Mouse (Mus musculus): ENCODE data around the gene Cdk2ap2. TPM values are rescaled to one million over a fixed set of nuclear protein-coding genes. Genes with fewer than 3 reads are reported as not detected.

Gene Cdk2ap2
- total and polyA plus RNA-seq, 2 experiments = 33.9 to 198 TPM

DNA sequence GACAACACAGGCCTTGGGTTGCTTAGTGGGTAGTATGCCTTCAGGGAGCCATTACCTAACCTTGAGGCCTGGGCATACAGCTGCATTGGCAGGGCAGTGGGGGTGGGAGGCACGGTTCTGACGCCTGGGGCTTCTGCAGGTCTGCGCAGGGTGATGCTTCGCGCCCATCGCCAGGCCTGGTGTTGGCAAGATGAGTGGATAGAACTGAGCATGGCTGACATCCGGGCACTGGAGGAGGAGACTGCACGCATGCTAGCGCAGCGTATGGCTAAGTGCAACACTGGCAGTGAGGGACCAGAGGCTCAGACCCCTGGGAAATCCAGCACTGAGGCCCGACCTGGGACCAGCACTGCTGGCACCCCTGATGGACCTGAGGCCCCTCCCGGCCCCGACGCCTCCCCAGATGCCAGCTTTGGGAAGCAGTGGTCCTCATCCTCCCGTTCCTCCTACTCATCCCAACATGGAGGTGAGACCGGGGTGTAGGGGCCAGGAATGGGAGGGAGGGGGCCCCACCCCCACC, 7.8 kb downstream of the Cdk2ap2 start:
- Histone ChIP-seq H3K4me3 (ENCODE audit: insufficient read depth, low read depth, low read length) (no peak overlapping the region), H3K27me3 (ENCODE audit: control insufficient read depth, insufficient read depth, low read length) (no peaks in the 10 kb centered on the region), H3K9ac (ENCODE audit: low read depth, low read length) (no peak overlapping the region), H3K79me2 (ENCODE audit: control insufficient read depth, insufficient read depth, low read length) (no peaks in the 10 kb centered on the region), H3K4me1 (ENCODE audit: control insufficient read depth, insufficient read depth, low read length) (peaks cover 4% of the 10 kb centered on the region), H3K36me3 (ENCODE audit: control insufficient read depth, insufficient read depth, low read length) (no peaks in the 10 kb centered on the region), H3K27ac (replicated peaks; ENCODE audit: insufficient read depth, low read depth, low read length) (no peak overlapping the region)
- no peak for DNase-seq (ENCODE audit: extremely low read depth, low read depth, low spot score)
- WGBS = 96% methylated on average over 16 of the region's 16 CpGs
- no peak for TF ChIP-seq CTCF (IDR thresholded peaks at IDR 0.05; ENCODE audit: low read depth, low read length)
- no peak for TF ChIP-seq POLR2A (IDR thresholded peaks at IDR 0.05; ENCODE audit: extremely low read depth, insufficient read depth, low read length)

DNA sequence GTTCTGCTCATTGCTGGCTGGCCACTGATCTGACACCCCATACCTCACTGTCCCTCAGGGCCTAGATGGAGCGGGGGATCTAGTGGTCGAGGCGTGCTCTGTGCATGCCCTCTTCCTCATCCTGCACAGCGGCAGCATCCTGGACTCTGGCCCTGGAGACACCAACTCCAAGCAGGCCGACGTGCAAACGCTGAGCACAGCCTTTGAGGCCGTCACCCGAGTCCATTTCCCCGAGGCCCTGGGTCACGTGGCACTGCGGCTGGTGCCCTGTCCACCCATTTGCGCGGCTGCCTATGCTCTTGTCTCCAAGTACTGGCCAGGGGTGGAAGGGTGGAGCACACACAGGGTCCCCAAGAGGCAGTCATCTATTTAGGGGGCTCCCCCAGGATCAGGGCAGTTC, 9.7 kb downstream of the Cdk2ap2 start:
- TF ChIP-seq POLR2A (IDR thresholded peaks at IDR 0.05; ENCODE audit: extremely low read depth, insufficient read depth, low read length) = no peak
- TF ChIP-seq CTCF (IDR thresholded peaks at IDR 0.05; ENCODE audit: low read depth, low read length) = no peak
- no peaks in the 10 kb centered on the region for H3K36me3 ChIP-seq (ENCODE audit: control insufficient read depth, insufficient read depth, low read length)
- 90% methylated on average over 14 of the region's 14 CpGs for WGBS

DNA sequence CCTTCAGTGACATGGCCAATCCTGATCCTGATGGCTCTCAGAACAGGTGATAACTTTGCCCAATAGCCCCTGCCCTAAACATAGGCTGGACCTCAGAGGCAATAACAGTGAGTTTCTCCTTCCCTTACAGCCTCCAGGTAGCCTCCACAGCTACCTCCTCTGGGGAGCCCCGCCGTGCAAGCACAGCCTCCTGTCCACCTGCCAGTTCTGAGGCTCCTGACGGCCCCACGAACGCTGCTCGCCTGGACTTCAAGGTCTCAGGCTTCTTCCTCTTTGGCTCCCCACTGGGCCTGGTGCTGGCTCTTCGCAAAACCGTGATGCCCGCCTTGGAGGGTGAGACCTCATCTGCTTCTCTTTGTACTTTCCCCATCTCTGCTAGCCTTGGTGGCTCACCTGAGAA, 11.6 kb downstream of the Cdk2ap2 start:
- Histone ChIP-seq H3K9ac (ENCODE audit: low read depth, low read length) (no peak overlapping the region), H3K4me3 (ENCODE audit: insufficient read depth, low read depth, low read length) (no peak overlapping the region), H3K79me2 (ENCODE audit: control insufficient read depth, insufficient read depth, low read length) (no peaks in the 10 kb centered on the region), H3K36me3 (ENCODE audit: control insufficient read depth, insufficient read depth, low read length) (no peaks in the 10 kb centered on the region), H3K4me1 (ENCODE audit: control insufficient read depth, insufficient read depth, low read length) (peaks cover 6% of the 10 kb centered on the region; the same call in 1 of the 2 replicates), H3K27me3 (ENCODE audit: control insufficient read depth, insufficient read depth, low read length) (no peaks in the 10 kb centered on the region), H3K27ac (replicated peaks; ENCODE audit: insufficient read depth, low read depth, low read length) (no peak overlapping the region)
- DNase-seq (ENCODE audit: extremely low read depth, low read depth, low spot score) = no peak
- TF ChIP-seq POLR2A (IDR thresholded peaks at IDR 0.05; ENCODE audit: extremely low read depth, insufficient read depth, low read length) = no peak
- no peak for TF ChIP-seq CTCF (IDR thresholded peaks at IDR 0.05; ENCODE audit: low read depth, low read length)
- WGBS = 87% methylated on average over 9 of the region's 9 CpGs

More for the DNA sequence above, 9.7 kb downstream of the Cdk2ap2 start:
- H3K9ac ChIP-seq (ENCODE audit: low read depth, low read length) = no peak overlapping the region
- H3K27ac ChIP-seq (replicated peaks; ENCODE audit: insufficient read depth, low read depth, low read length) = no peak overlapping the region
- no peak for DNase-seq (ENCODE audit: extremely low read depth, low read depth, low spot score)
- H3K27me3 ChIP-seq (ENCODE audit: control insufficient read depth, insufficient read depth, low read length) = no peaks in the 10 kb centered on the region
- no peaks in the 10 kb centered on the region for H3K79me2 ChIP-seq (ENCODE audit: control insufficient read depth, insufficient read depth, low read length)
- H3K4me1 ChIP-seq (ENCODE audit: control insufficient read depth, insufficient read depth, low read length) = no peaks in the 10 kb centered on the region
- H3K4me3 ChIP-seq (ENCODE audit: insufficient read depth, low read depth, low read length) = no peak overlapping the region

DNA sequence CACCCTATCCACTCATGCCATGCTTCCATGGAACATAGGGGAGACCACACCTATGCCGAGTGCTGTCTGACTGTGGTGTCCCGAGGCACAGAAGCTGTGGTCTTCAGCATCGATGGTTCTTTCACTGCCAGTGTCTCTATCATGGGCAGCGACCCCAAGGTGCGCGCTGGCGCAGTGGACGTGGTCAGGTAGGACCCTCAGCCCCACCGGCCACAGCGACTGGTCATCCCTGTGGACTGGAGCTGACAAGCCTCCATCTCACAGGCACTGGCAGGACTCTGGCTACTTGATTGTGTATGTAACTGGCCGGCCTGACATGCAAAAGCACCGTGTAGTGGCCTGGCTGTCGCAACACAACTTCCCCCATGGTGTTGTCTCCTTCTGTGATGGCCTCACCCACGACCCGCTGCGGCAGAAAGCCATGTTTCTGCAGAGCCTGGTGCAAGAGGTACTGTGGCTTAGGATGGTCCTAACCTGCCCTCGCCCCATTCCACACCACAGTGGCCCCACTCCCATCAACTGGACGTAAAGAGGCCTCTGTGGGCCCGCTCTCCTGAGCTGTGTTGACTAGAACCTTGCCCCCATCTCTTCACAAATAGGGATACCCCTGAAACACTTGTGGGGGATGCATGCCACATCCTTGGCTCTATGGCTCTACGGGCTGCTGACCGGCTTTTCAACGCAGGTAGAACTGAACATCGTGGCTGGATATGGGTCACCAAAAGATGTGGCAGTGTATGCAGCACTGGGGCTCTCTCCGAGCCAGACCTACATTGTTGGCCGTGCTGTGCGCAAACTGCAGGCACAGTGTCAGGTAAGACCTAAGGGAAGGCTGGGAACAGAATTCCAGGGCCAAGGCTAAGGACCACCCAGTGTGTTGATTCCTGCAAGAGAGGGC, 15.3 kb downstream of the Cdk2ap2 start:
- H3K9ac ChIP-seq (ENCODE audit: low read depth, low read length) = no peak overlapping the region
- H3K4me3 ChIP-seq (ENCODE audit: insufficient read depth, low read depth, low read length) = no peak overlapping the region
- TF ChIP-seq CTCF (IDR thresholded peaks at IDR 0.05; ENCODE audit: low read depth, low read length) (no peak), POLR2A (IDR thresholded peaks at IDR 0.05; ENCODE audit: extremely low read depth, insufficient read depth, low read length) (no peak)
- WGBS = 95% methylated on average over 26 of the region's 26 CpGs
- H3K79me2 ChIP-seq (ENCODE audit: control insufficient read depth, insufficient read depth, low read length) = no peaks in the 10 kb centered on the region
- H3K36me3 ChIP-seq (ENCODE audit: control insufficient read depth, insufficient read depth, low read length) = peaks cover 2% of the 10 kb centered on the region; the same call in 1 of the 2 replicates
- DNase-seq (ENCODE audit: extremely low read depth, low read depth, low spot score) = no peak
- no peak overlapping the region for H3K27ac ChIP-seq (replicated peaks; ENCODE audit: insufficient read depth, low read depth, low read length)
- no peaks in the 10 kb centered on the region for H3K27me3 ChIP-seq (ENCODE audit: control insufficient read depth, insufficient read depth, low read length)
- H3K4me1 ChIP-seq (ENCODE audit: control insufficient read depth, insufficient read depth, low read length) = peaks cover 10% of the 10 kb centered on the region

GRCm38 (mm10) chr19:4113186-4113805, 16.3 kb downstream of the Cdk2ap2 start:
- DNase-seq (ENCODE audit: extremely low read depth, low read depth, low spot score) = peak; percentile 54
- no peaks in the 10 kb centered on the region for H3K79me2 ChIP-seq (ENCODE audit: control insufficient read depth, insufficient read depth, low read length)
- peak overlapping the region; percentile 32 for H3K27ac ChIP-seq (replicated peaks; ENCODE audit: insufficient read depth, low read depth, low read length)
- H3K9ac ChIP-seq (ENCODE audit: low read depth, low read length) = 0 out of 2 replicates have a peak overlapping the region, but pooled peaks have one; percentile 25
- peaks cover 2% of the 10 kb centered on the region; the same call in 1 of the 2 replicates for H3K36me3 ChIP-seq (ENCODE audit: control insufficient read depth, insufficient read depth, low read length)
- no peak for TF ChIP-seq POLR2A (IDR thresholded peaks at IDR 0.05; ENCODE audit: extremely low read depth, insufficient read depth, low read length)
- H3K4me1 ChIP-seq (ENCODE audit: control insufficient read depth, insufficient read depth, low read length) = peaks cover 10% of the 10 kb centered on the region
- WGBS = 48% methylated on average over 13 of the region's 13 CpGs
- no peaks in the 10 kb centered on the region for H3K27me3 ChIP-seq (ENCODE audit: control insufficient read depth, insufficient read depth, low read length)
- H3K4me3 ChIP-seq (ENCODE audit: insufficient read depth, low read depth, low read length) = no peak overlapping the region
